Mouse (Mus musculus) cerebellum, postnatal 14 days (tissue): ENCODE measurements around the gene Gm10644.

Experiments used
- DNase-seq, 2 experiments: peaks; one replicate each; pipeline ENCODE4 v3.0.0; 2021; ENCODE audit warnings: mixed read lengths in 2 of 2

The Gm10644 gene

DNA sequence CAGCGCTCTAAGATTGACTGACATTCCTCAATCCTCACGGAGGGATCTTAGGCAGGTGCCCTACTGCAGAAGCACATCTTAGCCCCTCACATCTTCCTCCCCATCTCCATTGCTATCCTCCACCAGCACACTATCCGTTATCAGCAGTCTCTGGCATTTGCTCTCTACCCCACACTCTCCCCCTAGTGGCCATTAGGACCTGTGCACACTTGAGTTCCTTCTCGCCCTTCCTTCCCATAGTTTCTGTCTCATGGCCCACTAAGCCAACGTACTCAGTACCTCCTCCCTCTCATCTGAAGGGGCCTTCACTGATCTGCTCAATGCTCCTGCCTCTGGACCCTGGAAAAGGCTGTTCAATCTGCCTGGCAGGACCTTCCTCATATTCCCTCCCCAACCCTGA lies 59.1 kb downstream of the Gm10644 start:
- DNase-seq, result peak; percentile 64 to 69

DNA sequence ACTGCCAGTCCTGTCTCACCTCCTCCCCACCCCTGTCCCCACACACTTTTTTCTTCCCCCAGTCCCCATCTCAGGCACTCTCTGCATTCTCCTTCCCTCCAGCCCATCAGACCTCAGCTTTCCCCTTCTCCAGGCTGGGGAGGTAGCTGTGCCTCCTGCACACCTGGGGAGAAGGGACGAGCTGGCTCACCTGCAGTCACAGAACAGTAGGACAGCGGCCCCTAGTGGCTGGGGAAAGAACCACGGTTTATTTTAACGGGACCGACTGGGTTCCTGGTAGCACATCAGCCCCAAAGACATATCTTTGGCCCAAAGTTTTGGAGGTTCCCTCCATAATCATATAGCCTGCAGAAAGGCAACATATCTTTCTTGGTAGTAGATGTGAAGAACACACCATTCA lies 61.1 kb downstream of the Gm10644 start:
- DNase-seq, result peak; percentile 93 to 95

DNA sequence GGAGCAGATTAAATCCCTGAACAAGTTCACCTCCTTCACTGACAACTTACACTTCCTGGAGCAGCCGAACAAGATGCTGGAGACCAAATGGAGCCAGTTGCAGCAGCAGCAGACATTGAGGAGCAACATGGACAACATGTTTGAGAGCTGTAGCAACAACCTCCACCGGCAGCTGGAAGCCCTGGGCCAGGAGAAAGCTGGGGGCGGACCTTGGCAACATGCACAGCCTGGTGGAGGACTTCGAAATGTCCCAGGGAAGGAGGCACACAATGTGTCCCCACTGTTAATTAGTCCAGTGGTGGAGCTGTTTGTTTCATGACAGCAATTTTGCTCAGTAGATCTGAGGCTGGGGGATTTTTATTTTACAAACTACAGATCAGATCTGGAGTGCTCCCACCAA lies 62.9 kb downstream of the Gm10644 start:
- DNase-seq, result no peak

DNA sequence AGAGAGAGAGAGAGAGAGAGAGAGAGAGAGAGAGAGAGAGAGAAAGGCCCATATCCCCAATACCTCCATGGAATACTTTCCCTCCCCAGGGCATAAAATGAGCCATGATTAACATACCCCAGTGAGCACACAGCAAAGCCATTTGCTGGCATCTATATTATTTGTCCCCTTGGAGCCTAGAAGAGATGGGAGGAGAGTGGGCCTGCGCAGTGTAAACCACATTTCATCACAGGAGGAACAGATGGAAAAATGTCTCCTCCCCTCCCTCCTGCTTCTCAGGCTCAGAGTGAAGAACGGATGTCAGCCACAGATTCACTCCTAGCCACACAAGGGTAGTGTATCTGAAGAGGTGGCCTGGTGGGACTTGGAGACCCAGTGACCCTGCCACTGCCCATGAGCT lies 66.6 kb downstream of the Gm10644 start:
- DNase-seq, result peak; percentile 47 to 51
